Mouse (Mus musculus): ENCODE data around the gene Axl. TPM values are rescaled to one million over a fixed set of nuclear protein-coding genes. Genes with fewer than 3 reads are reported as not detected.

The Axl gene
- total RNA-seq (2023) = 1 to 10 TPM; 3.4 to 6.4 TPM

DNA sequence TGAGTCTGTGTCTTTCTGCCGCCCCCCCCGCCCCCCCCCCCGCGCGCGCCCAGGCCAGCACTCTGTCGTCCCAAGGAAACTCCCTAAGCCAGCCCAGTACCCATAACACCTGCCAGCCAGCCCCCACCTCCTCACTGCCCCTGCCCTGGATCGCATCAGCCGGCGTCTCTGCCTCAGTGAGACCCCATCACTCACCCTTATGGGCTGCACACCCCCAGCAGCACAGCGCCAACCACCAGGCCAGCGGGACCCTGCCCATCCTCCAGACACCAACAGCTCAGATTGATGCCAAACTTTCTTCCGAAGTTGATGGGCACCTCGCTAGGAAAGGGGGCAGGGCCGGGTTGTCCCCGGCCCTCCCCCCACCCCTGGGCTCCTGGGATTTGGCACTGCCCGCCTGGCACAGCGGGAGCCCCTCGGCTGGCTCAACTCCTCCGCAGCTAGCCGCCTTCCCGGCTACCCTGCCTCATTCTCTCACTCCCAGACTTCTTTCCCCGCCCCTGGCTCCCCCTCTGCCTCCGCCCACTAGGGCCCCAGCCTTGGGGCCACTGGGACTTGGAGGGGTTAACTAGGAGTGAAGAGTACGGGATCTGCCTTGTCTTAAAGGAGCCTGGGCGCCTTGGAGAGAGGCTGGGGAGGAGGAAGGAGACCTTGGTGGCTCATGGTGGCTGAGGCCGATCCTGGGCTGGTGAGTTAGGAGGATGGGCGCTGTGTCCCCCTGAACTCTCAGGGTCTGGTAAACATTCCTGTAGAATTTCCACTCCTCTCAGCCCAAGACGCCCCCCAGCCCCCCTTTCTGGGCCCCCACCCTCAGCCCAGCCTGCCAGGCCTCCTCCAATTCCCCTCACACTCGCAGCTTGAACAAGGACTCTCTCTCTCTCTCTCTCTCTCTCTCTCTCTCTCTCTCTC is at the start of gene Axl:
Gene Axl (minus strand): TSS at position 486 of the 909 bp plus-strand sequence.

DNA sequence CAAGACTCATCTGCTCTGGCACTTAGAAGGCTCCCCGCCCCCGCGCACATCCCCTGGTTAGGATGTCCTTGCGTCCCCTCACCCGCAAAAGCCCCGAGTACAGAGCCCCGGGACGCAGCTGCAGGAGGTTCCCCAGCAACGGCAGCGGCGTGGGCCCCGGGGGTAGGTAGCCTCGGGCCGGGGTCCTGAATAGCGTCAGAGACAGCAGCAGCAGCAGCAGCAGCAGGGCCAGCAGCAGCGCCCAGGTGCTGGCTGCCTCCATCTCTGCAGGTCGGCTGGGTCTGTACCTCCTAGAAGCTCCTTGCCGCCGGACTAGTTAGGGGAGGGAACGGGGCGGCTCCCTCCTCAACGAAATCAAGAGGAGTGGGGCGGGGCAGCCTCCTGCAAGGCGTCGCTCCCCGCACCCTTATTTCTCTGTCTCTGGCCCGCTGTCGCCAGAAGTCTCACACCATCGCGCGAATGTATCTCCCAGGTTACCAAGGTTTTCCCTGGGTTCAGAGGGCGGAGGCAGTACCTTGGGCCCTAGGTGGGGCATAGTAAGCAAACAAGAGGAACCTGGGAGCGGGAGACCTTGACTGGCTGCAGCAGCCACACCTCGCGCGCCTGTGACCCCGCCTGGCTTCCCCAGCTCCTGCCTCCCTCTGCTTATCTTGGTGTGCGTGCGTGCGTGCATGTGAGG is 27.9 kb upstream of the Axl start, which contains the start of gene Cyp2s1:
Gene Cyp2s1 (minus strand): TSS at position 673 of the 679 bp plus-strand sequence.

DNA sequence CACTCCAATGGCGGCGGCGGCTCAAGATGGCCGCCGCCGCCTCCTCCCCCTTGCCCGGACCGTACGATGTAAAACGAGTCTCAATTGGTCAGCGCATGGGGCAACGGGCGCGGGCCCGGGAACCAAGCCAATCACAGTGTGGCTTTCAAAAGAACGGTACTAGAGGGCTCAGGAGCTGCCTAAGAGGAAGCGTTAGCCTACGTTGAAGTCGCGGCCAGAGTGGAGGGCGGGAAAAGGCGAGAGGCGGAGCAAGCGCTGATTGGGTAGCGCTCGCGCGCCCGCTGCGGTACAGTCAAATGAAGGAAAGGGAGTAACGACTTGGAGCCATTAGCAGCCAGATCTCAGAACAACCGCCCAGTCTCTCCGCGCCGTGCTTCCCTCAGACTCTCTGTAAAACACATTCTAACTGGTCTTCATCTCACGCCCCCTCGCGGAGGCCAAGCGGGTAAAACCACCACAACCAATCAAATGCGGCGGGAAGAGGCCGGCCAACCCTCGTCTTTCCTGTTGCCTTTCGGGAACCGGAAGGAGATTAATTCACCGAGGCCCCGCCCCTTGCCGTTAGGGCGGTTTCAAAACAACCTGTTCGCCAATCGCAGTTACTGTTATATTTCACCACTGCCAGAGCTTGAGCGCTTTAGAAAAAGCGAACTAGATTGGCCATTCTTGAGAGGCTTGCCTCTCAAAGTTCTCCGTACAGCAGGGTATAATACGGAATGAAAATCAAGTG is 33.6 kb downstream of the Axl start, which contains the start of gene Hnrnpul1:
Gene Hnrnpul1 (minus strand): TSS at position 20 of the 730 bp plus-strand sequence.

DNA sequence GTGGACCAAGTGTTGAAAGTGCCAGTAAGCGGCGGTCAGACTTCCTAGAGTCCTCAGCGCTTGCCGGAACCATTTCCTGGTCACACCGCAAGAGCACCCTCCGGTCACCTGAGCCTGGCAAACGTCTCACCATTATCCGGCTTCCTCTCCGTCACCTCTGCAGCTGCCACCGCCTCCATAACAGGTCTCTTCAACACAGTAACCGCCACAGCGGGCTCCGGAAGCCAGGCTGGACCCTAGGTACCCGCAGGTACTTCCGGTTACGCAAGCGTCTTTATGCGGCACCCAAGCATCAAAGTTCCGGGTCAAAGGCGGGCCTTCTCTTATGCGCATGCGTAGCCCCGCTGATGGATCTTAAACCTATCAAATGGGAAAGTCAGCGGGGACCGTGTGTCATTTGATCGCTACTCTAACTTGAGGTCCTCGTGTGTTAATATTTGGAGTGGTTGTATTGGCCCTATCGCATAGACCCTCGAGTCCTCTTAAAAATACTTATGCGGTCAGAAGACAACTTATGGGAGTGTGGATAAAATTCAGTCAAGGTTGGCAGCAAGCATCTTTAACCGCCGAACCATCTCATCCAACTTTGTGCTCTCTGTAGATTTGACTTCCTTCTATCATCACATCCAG is 69.6 kb downstream of the Axl start, which contains the start of gene Ccdc97:
Gene Ccdc97 (minus strand): TSS at position 301 of the 630 bp plus-strand sequence.

Other genes with a start within 250 kb of the Axl start
- 10 to 100 TPM; 33.7 to 37.6 TPM for gene Ceacam2, start 248.8 kb downstream of the Axl start, total RNA-seq (2023)
- not detected for gene Erich4, start 172.8 kb downstream of the Axl start, total RNA-seq (2023)
- 10 to 100 TPM; 15.4 to 16.4 TPM for gene Dmac2, start 169.3 kb downstream of the Axl start, total RNA-seq (2023)
- gene B3gnt8, start 162.1 kb downstream of the Axl start, total RNA-seq (2023) = 10 to 100 TPM; 18.8 to 19.7 TPM
- 10 to 100 TPM; 34.9 to 39.7 TPM for gene Bckdha, start 129.7 kb downstream of the Axl start, total RNA-seq (2023)
- gene Exosc5, start 129.5 kb downstream of the Axl start, total RNA-seq (2023) = 10 to 100 TPM; 29.7 to 32.1 TPM
- under 1 TPM in 1 of 2 experiments, not detected in 1; 0.71 TPM for gene Tmem91, start 113.5 kb downstream of the Axl start, total RNA-seq (2023)
- 10 to 100 TPM; 24.9 to 25.6 TPM for gene B9d2, start 107.9 kb downstream of the Axl start, total RNA-seq (2023)
- 100 to 1,000 TPM; 177 to 185 TPM for gene Tgfb1, start 101.7 kb downstream of the Axl start, total RNA-seq (2023)
- gene Ccdc97, start 69.6 kb downstream of the Axl start, total RNA-seq (2023) = 10 to 100 TPM; 53.4 to 61.4 TPM
- gene Hnrnpul1, start 33.9 kb downstream of the Axl start, total RNA-seq (2023) = 100 to 1,000 TPM; 215 to 216 TPM
- gene Cyp2s1, start 28.2 kb upstream of the Axl start, total RNA-seq (2023) = not detected
- gene Cyp2b10, start 108.9 kb upstream of the Axl start, total RNA-seq (2023) = not detected